Mouse (Mus musculus): Measurements from ENCODE around the gene Neu1. TPM values are rescaled to one million over a fixed set of nuclear protein-coding genes. Genes with fewer than 3 reads are reported as not detected.
A peak's percentile ranks its signal among the peaks of the same experiment; 100 is the strongest.

Gene Neu1
- polyA plus RNA-seq, 1 experiment, result 11.7 TPM

GRCm38 (mm10) chr17:34980655-34981054 is 49.6 kb downstream of the Neu1 start:
- peaks cover 13% of the 10 kb centered on the region for H3K36me3 ChIP-seq (ENCODE audit: control insufficient read depth, insufficient read depth)
- TF ChIP-seq MAX (IDR thresholded peaks at IDR 0.05) (no peak), CEBPB (IDR thresholded peaks at IDR 0.05; ENCODE audit: low read depth) (no peak), CTCF (IDR thresholded peaks at IDR 0.05; ENCODE audit: control insufficient read depth, insufficient read depth, insufficient read length) (no peak)

GRCm38 (mm10) chr17:34981690-34982180 is 50.7 kb downstream of the Neu1 start, which contains the start of gene Lsm2:
Lsm2 (plus strand) TSS chr17:34981862.
- TF ChIP-seq CEBPB (IDR thresholded peaks at IDR 0.05; ENCODE audit: low read depth) (no peak), CTCF (IDR thresholded peaks at IDR 0.05; ENCODE audit: control insufficient read depth, insufficient read depth, insufficient read length) (no peak), MYOG (IDR thresholded peaks at IDR 0.05; ENCODE audit: control insufficient read depth, extremely low read depth, insufficient read length) (no peak), FOSL1 (IDR thresholded peaks at IDR 0.05; ENCODE audit: insufficient read depth, low read length, poor library complexity, severe bottlenecking) (no peak), MAX (IDR thresholded peaks at IDR 0.05) (peak; percentile 67), MYOD1 (IDR thresholded peaks at IDR 0.05; ENCODE audit: control insufficient read depth, insufficient read length, low read depth) (no peak), USF1 (IDR thresholded peaks at IDR 0.05; ENCODE audit: low read depth) (no peak)
- H3K27me3 ChIP-seq (ENCODE audit: control insufficient read depth, insufficient read depth, insufficient read length), result no peaks in the 10 kb centered on the region
- peak within 1 kb of the TSS; percentile 98 for H3K4me3 ChIP-seq (ENCODE audit: insufficient read depth, poor library complexity, severe bottlenecking)
- peaks cover 24% of the 10 kb centered on the region for H3K36me3 ChIP-seq (ENCODE audit: control insufficient read depth, insufficient read depth)
- peak within 1 kb of the TSS; percentile 89 for H3ac ChIP-seq (ENCODE audit: control insufficient read depth, insufficient read length, low read depth)
- peaks cover 62% of the 10 kb centered on the region for H3K79me2 ChIP-seq (ENCODE audit: control insufficient read depth, insufficient read depth)
- peaks cover 43% of the 10 kb centered on the region for H3K79me3 ChIP-seq (ENCODE audit: low read depth)

More at GRCm38 (mm10) chr17:34980655-34981054, 49.6 kb downstream of the Neu1 start:
- H3K79me2 ChIP-seq (ENCODE audit: control insufficient read depth, insufficient read depth), result peaks cover 60% of the 10 kb centered on the region
- H3K79me3 ChIP-seq (ENCODE audit: low read depth), result peaks cover 43% of the 10 kb centered on the region
- H3K27me3 ChIP-seq (ENCODE audit: control insufficient read depth, insufficient read depth, insufficient read length), result no peaks in the 10 kb centered on the region
- H3ac ChIP-seq (ENCODE audit: control insufficient read depth, insufficient read length, low read depth), result peak overlapping the region; percentile 83
- H3K4me3 ChIP-seq (ENCODE audit: insufficient read depth, poor library complexity, severe bottlenecking), result peak overlapping the region; percentile 98

GRCm38 (mm10) chr17:34982328-34982727 is 51.3 kb downstream of the Neu1 start:
- Histone ChIP-seq H3K79me2 (ENCODE audit: control insufficient read depth, insufficient read depth) (peaks cover 62% of the 10 kb centered on the region), H3K27me3 (ENCODE audit: control insufficient read depth, insufficient read depth, insufficient read length) (no peaks in the 10 kb centered on the region), H3K4me3 (ENCODE audit: insufficient read depth, poor library complexity, severe bottlenecking) (peak overlapping the region; percentile 98), H3ac (ENCODE audit: control insufficient read depth, insufficient read length, low read depth) (peak overlapping the region; percentile 89), H3K79me3 (ENCODE audit: low read depth) (peaks cover 43% of the 10 kb centered on the region), H3K36me3 (ENCODE audit: control insufficient read depth, insufficient read depth) (peaks cover 29% of the 10 kb centered on the region)
- TF ChIP-seq CTCF (IDR thresholded peaks at IDR 0.05; ENCODE audit: control insufficient read depth, insufficient read depth, insufficient read length), result no peak
- TF ChIP-seq USF1 (IDR thresholded peaks at IDR 0.05; ENCODE audit: low read depth), result no peak
- TF ChIP-seq CEBPB (IDR thresholded peaks at IDR 0.05; ENCODE audit: low read depth), result no peak
- no peak for TF ChIP-seq MAX (IDR thresholded peaks at IDR 0.05)
- TF ChIP-seq MYOD1 (IDR thresholded peaks at IDR 0.05; ENCODE audit: control insufficient read depth, insufficient read length, low read depth), result no peak
- TF ChIP-seq FOSL1 (IDR thresholded peaks at IDR 0.05; ENCODE audit: insufficient read depth, low read length, poor library complexity, severe bottlenecking), result no peak
- TF ChIP-seq MYOG (IDR thresholded peaks at IDR 0.05; ENCODE audit: control insufficient read depth, extremely low read depth, insufficient read length), result no peak

- H3K79me3 ChIP-seq (ENCODE audit: low read depth), result peaks cover 43% of the 10 kb centered on the region
- no peaks in the 10 kb centered on the region for H3K27me3 ChIP-seq (ENCODE audit: control insufficient read depth, insufficient read depth, insufficient read length)
- H3K4me3 ChIP-seq (ENCODE audit: insufficient read depth, poor library complexity, severe bottlenecking), result no peak overlapping the region
- peak; percentile 8 for TF ChIP-seq CTCF (IDR thresholded peaks at IDR 0.05; ENCODE audit: control insufficient read depth, insufficient read depth, insufficient read length)
- no peak for TF ChIP-seq MAX (IDR thresholded peaks at IDR 0.05)
- peaks cover 45% of the 10 kb centered on the region for H3K36me3 ChIP-seq (ENCODE audit: control insufficient read depth, insufficient read depth)
- no peak overlapping the region for H3ac ChIP-seq (ENCODE audit: control insufficient read depth, insufficient read length, low read depth)
- peaks cover 62% of the 10 kb centered on the region for H3K79me2 ChIP-seq (ENCODE audit: control insufficient read depth, insufficient read depth)
These were observed 53.2 kb downstream of the Neu1 start for GRCm38 (mm10) chr17:34984218-34984617.

Other genes starting within 250 kb of the Neu1 start
- gene C4b, start 187.4 kb upstream of the Neu1 start, polyA plus RNA-seq (2012; fragmentation: generic; extraction: Trizol), result not detected
- gene Cyp21a1, start 126.7 kb upstream of the Neu1 start, polyA plus RNA-seq (2012; fragmentation: generic; extraction: Trizol), result not detected
- 35.9 TPM for gene Stk19, start 94.3 kb upstream of the Neu1 start, polyA plus RNA-seq (2012; fragmentation: generic; extraction: Trizol)
- gene Dxo, start 94.2 kb upstream of the Neu1 start, polyA plus RNA-seq (2012; fragmentation: generic; extraction: Trizol), result 27.2 TPM
- 28.1 TPM for gene Skiv2l, start 81.0 kb upstream of the Neu1 start, polyA plus RNA-seq (2012; fragmentation: generic; extraction: Trizol)
- 75.1 TPM for gene Nelfe, start 80.9 kb upstream of the Neu1 start, polyA plus RNA-seq (2012; fragmentation: generic; extraction: Trizol)
- 0.28 TPM for gene Cfb, start 68.7 kb upstream of the Neu1 start, polyA plus RNA-seq (2012; fragmentation: generic; extraction: Trizol)
- gene Zbtb12, start 51.8 kb upstream of the Neu1 start, polyA plus RNA-seq (2012; fragmentation: generic; extraction: Trizol), result 15.2 TPM
- gene Gm20547, start 49.2 kb upstream of the Neu1 start, polyA plus RNA-seq (2012; fragmentation: generic; extraction: Trizol), result not detected
- 0.32 TPM for gene C2, start 33.0 kb upstream of the Neu1 start, polyA plus RNA-seq (2012; fragmentation: generic; extraction: Trizol)
- 106 TPM for gene Ehmt2, start 32.8 kb upstream of the Neu1 start, polyA plus RNA-seq (2012; fragmentation: generic; extraction: Trizol)
- gene Slc44a4, start 16.8 kb upstream of the Neu1 start, polyA plus RNA-seq (2012; fragmentation: generic; extraction: Trizol), result 0.06 TPM
- 22.6 TPM for gene Hspa1b, start 28.0 kb downstream of the Neu1 start, polyA plus RNA-seq (2012; fragmentation: generic; extraction: Trizol)
- not detected for gene Gm20481, start 38.7 kb downstream of the Neu1 start, polyA plus RNA-seq (2012; fragmentation: generic; extraction: Trizol)
- 1.8 TPM for gene Hspa1a, start 40.9 kb downstream of the Neu1 start, polyA plus RNA-seq (2012; fragmentation: generic; extraction: Trizol)
- gene Hspa1l, start 41.5 kb downstream of the Neu1 start, polyA plus RNA-seq (2012; fragmentation: generic; extraction: Trizol), result 0.99 TPM
- 133 TPM for gene Lsm2, start 50.6 kb downstream of the Neu1 start, polyA plus RNA-seq (2012; fragmentation: generic; extraction: Trizol)
- 214 TPM for gene Vars, start 69.7 kb downstream of the Neu1 start, polyA plus RNA-seq (2012; fragmentation: generic; extraction: Trizol)
- gene Vwa7, start 85.3 kb downstream of the Neu1 start, polyA plus RNA-seq (2012; fragmentation: generic; extraction: Trizol), result 0.07 TPM
- gene Sapcd1, start 96.8 kb downstream of the Neu1 start, polyA plus RNA-seq (2012; fragmentation: generic; extraction: Trizol), result 0.23 TPM
- gene Msh5, start 115.5 kb downstream of the Neu1 start, polyA plus RNA-seq (2012; fragmentation: generic; extraction: Trizol), result 0.76 TPM
- gene Clic1, start 118.7 kb downstream of the Neu1 start, polyA plus RNA-seq (2012; fragmentation: generic; extraction: Trizol), result 509 TPM
- 129 TPM for gene Ddah2, start 127.8 kb downstream of the Neu1 start, polyA plus RNA-seq (2012; fragmentation: generic; extraction: Trizol)
- gene Ly6g6c, start 134.1 kb downstream of the Neu1 start, polyA plus RNA-seq (2012; fragmentation: generic; extraction: Trizol), result 0.12 TPM
- gene Mpig6b, start 134.9 kb downstream of the Neu1 start, polyA plus RNA-seq (2012; fragmentation: generic; extraction: Trizol), result 0.04 TPM
- not detected for gene Ly6g6e, start 145.6 kb downstream of the Neu1 start, polyA plus RNA-seq (2012; fragmentation: generic; extraction: Trizol)
- gene Ly6g6d, start 146.8 kb downstream of the Neu1 start, polyA plus RNA-seq (2012; fragmentation: generic; extraction: Trizol), result not detected
- gene Ly6g6f, start 154.4 kb downstream of the Neu1 start, polyA plus RNA-seq (2012; fragmentation: generic; extraction: Trizol), result not detected
- 54.0 TPM for gene Abhd16a, start 158.0 kb downstream of the Neu1 start, polyA plus RNA-seq (2012; fragmentation: generic; extraction: Trizol)
- gene Ly6g5c, start 177.0 kb downstream of the Neu1 start, polyA plus RNA-seq (2012; fragmentation: generic; extraction: Trizol), result not detected
- gene Ly6g5b, start 184.2 kb downstream of the Neu1 start, polyA plus RNA-seq (2012; fragmentation: generic; extraction: Trizol), result 0.28 TPM
- gene Gpank1, start 190.2 kb downstream of the Neu1 start, polyA plus RNA-seq (2012; fragmentation: generic; extraction: Trizol), result 25.8 TPM
- gene Csnk2b, start 190.8 kb downstream of the Neu1 start, polyA plus RNA-seq (2012; fragmentation: generic; extraction: Trizol), result 300 TPM
- gene D17H6S53E, start 195.1 kb downstream of the Neu1 start, polyA plus RNA-seq (2012; fragmentation: generic; extraction: Trizol), result 13.0 TPM
- 0.20 TPM for gene Apom, start 200.8 kb downstream of the Neu1 start, polyA plus RNA-seq (2012; fragmentation: generic; extraction: Trizol)
- gene Bag6, start 203.9 kb downstream of the Neu1 start, polyA plus RNA-seq (2012; fragmentation: generic; extraction: Trizol), result 202 TPM
- 183 TPM for gene Prrc2a, start 233.6 kb downstream of the Neu1 start, polyA plus RNA-seq (2012; fragmentation: generic; extraction: Trizol)
- gene Aif1, start 244.8 kb downstream of the Neu1 start, polyA plus RNA-seq (2012; fragmentation: generic; extraction: Trizol), result not detected

Data from C2C12 (cell line).